Mouse (Mus musculus): ENCODE measurements around the gene Zswim3. TPM values are rescaled to one million over a fixed set of nuclear protein-coding genes. Genes with fewer than 3 reads are reported as not detected.

Gene Zswim3
- polyA plus RNA-seq, 1 experiment from 2014 or later = 7.3 TPM

- WGBS = 79% methylated on average over 7 of the region's 7 CpGs
- DNase-seq (ENCODE audit: low spot score) (no peak), ATAC-seq (replicated peaks; ENCODE audit: low FRiP score) (no peak)
- Histone ChIP-seq H3K36me3 (ENCODE audit: control insufficient read depth, insufficient read depth, low read length) (peaks cover 2% of the 10 kb centered on the region; the same call in 1 of the 2 replicates), H3K4me2 (peak overlapping the region; percentile 78), H3K27ac (ENCODE audit: low read depth, low read length) (no peak overlapping the region), H3K4me1 (replicated peaks; ENCODE audit: control insufficient read depth, insufficient read depth, low read length) (peaks cover 12% of the 10 kb centered on the region), H3K27me3 (replicated peaks; ENCODE audit: control insufficient read depth, insufficient read depth, low read length) (no peaks in the 10 kb centered on the region), H3K9me3 (ENCODE audit: control insufficient read depth, low read length) (no peaks in the 10 kb centered on the region), H3K9ac (ENCODE audit: low read depth, low read length) (0 out of 2 replicates have a peak overlapping the region, but pooled peaks have one; percentile 17), H3K4me3 (ENCODE audit: low read depth, low read length) (peak overlapping the region; percentile 90; the same call in 1 of the 2 replicates)
Observed at GRCm38 (mm10) chr2:164806614-164807013, 1.7 kb downstream of the Zswim3 start.

- no peak for ATAC-seq (replicated peaks; ENCODE audit: low FRiP score)
Observed at GRCm38 (mm10) chr2:164813557-164813956, 8.7 kb downstream of the Zswim3 start.

GRCm38 (mm10) chr2:164815348-164815747 lies 10.4 kb downstream of the Zswim3 start:
- Histone ChIP-seq H3K4me3 (ENCODE audit: low read depth, low read length) (no peak overlapping the region), H3K9me3 (ENCODE audit: control insufficient read depth, low read length) (no peaks in the 10 kb centered on the region), H3K4me1 (replicated peaks; ENCODE audit: control insufficient read depth, insufficient read depth, low read length) (peaks cover 6% of the 10 kb centered on the region; the same call in 1 of the 2 replicates), H3K27ac (ENCODE audit: low read depth, low read length) (0 out of 2 replicates have a peak overlapping the region, but pooled peaks have one; percentile 57), H3K4me2 (no peak overlapping the region), H3K9ac (ENCODE audit: low read depth, low read length) (no peak overlapping the region), H3K27me3 (replicated peaks; ENCODE audit: control insufficient read depth, insufficient read depth, low read length) (no peaks in the 10 kb centered on the region), H3K36me3 (ENCODE audit: control insufficient read depth, insufficient read depth, low read length) (0 out of 2 replicates have a peak, but pooled peaks cover 3% of the 10 kb centered on the region)
- WGBS = 70% methylated on average over 5 of the region's 5 CpGs
- DNase-seq (ENCODE audit: low spot score) = no peak
- peak; percentile 35; the same call in 1 of the 2 replicates for ATAC-seq (replicated peaks; ENCODE audit: low FRiP score)

More at GRCm38 (mm10) chr2:164813557-164813956, 8.7 kb downstream of the Zswim3 start:
- H3K27ac ChIP-seq (ENCODE audit: low read depth, low read length) = no peak overlapping the region
- no peak overlapping the region for H3K9ac ChIP-seq (ENCODE audit: low read depth, low read length)
- no peak overlapping the region for H3K4me2 ChIP-seq
- H3K4me1 ChIP-seq (replicated peaks; ENCODE audit: control insufficient read depth, insufficient read depth, low read length) = peaks cover 6% of the 10 kb centered on the region; the same call in 1 of the 2 replicates
- no peaks in the 10 kb centered on the region for H3K27me3 ChIP-seq (replicated peaks; ENCODE audit: control insufficient read depth, insufficient read depth, low read length)
- H3K36me3 ChIP-seq (ENCODE audit: control insufficient read depth, insufficient read depth, low read length) = peaks cover 4% of the 10 kb centered on the region; the same call in 1 of the 2 replicates
- no peak overlapping the region for H3K4me3 ChIP-seq (ENCODE audit: low read depth, low read length)
- 67% methylated on average over 2 of the region's 2 CpGs for WGBS
- no peak for DNase-seq (ENCODE audit: low spot score)
- H3K9me3 ChIP-seq (ENCODE audit: control insufficient read depth, low read length) = no peaks in the 10 kb centered on the region

- H3K4me1 ChIP-seq (replicated peaks; ENCODE audit: control insufficient read depth, insufficient read depth, low read length) = peaks cover 6% of the 10 kb centered on the region; the same call in 1 of the 2 replicates
- WGBS = 70% methylated on average over 8 of the region's 8 CpGs
- no peak overlapping the region for H3K4me3 ChIP-seq (ENCODE audit: low read depth, low read length)
- H3K27me3 ChIP-seq (replicated peaks; ENCODE audit: control insufficient read depth, insufficient read depth, low read length) = no peaks in the 10 kb centered on the region
- H3K36me3 ChIP-seq (ENCODE audit: control insufficient read depth, insufficient read depth, low read length) = 0 out of 2 replicates have a peak, but pooled peaks cover 3% of the 10 kb centered on the region
- no peak for DNase-seq (ENCODE audit: low spot score)
- 0 out of 2 replicates have a peak overlapping the region, but pooled peaks have one; percentile 57 for H3K27ac ChIP-seq (ENCODE audit: low read depth, low read length)
- no peak overlapping the region for H3K4me2 ChIP-seq
- no peaks in the 10 kb centered on the region for H3K9me3 ChIP-seq (ENCODE audit: control insufficient read depth, low read length)
- peak; percentile 74 for ATAC-seq (replicated peaks; ENCODE audit: low FRiP score)
- no peak overlapping the region for H3K9ac ChIP-seq (ENCODE audit: low read depth, low read length)
Observed at GRCm38 (mm10) chr2:164815821-164816220, 10.9 kb downstream of the Zswim3 start.

- H3K9ac ChIP-seq (ENCODE audit: low read depth, low read length) = no peak overlapping the region
- 80% methylated on average over 6 of the region's 6 CpGs for WGBS
- H3K4me1 ChIP-seq (replicated peaks; ENCODE audit: control insufficient read depth, insufficient read depth, low read length) = peaks cover 6% of the 10 kb centered on the region; the same call in 1 of the 2 replicates
- H3K4me3 ChIP-seq (ENCODE audit: low read depth, low read length) = no peak overlapping the region
- ATAC-seq (replicated peaks; ENCODE audit: low FRiP score) (no peak), DNase-seq (ENCODE audit: low spot score) (no peak)
- no peak overlapping the region for H3K4me2 ChIP-seq
- H3K9me3 ChIP-seq (ENCODE audit: control insufficient read depth, low read length) = no peaks in the 10 kb centered on the region
- H3K27ac ChIP-seq (ENCODE audit: low read depth, low read length) = no peak overlapping the region
- 0 out of 2 replicates have a peak, but pooled peaks cover 3% of the 10 kb centered on the region for H3K36me3 ChIP-seq (ENCODE audit: control insufficient read depth, insufficient read depth, low read length)
- H3K27me3 ChIP-seq (replicated peaks; ENCODE audit: control insufficient read depth, insufficient read depth, low read length) = no peaks in the 10 kb centered on the region
Observed at GRCm38 (mm10) chr2:164817206-164817605, 12.3 kb downstream of the Zswim3 start.

DNA sequence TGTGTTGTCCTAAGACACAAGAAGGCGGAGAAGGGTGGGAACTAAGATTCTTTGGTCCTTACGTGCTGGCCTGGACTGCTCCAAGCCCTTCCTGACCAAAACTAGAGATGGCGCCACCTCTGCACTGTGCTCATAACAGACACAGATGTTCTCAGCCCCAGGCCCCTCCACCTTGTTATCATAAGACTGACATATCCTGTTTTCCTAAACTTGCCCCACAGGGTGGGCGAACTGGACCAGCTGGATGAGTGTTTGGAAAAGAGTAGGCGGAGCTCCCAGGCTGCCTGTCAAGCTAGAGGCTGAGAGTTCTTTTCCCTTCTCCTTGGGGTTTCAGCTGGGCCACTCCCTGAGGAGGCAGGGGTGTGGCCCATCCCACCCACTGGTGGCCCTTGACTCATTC lies 12.8 kb downstream of the Zswim3 start:
- DNase-seq (ENCODE audit: low spot score) (no peak), ATAC-seq (replicated peaks; ENCODE audit: low FRiP score) (no peak)
- no peaks in the 10 kb centered on the region for H3K27me3 ChIP-seq (replicated peaks; ENCODE audit: control insufficient read depth, insufficient read depth, low read length)
- H3K4me3 ChIP-seq (ENCODE audit: low read depth, low read length) = no peak overlapping the region
- 0 out of 2 replicates have a peak overlapping the region, but pooled peaks have one; percentile 5 for H3K27ac ChIP-seq (ENCODE audit: low read depth, low read length)
- peaks cover 6% of the 10 kb centered on the region; the same call in 1 of the 2 replicates for H3K4me1 ChIP-seq (replicated peaks; ENCODE audit: control insufficient read depth, insufficient read depth, low read length)
- WGBS = 80% methylated on average over 5 of the region's 5 CpGs
- H3K9ac ChIP-seq (ENCODE audit: low read depth, low read length) = no peak overlapping the region
- H3K36me3 ChIP-seq (ENCODE audit: control insufficient read depth, insufficient read depth, low read length) = 0 out of 2 replicates have a peak, but pooled peaks cover 2% of the 10 kb centered on the region
- H3K4me2 ChIP-seq = no peak overlapping the region
- no peaks in the 10 kb centered on the region for H3K9me3 ChIP-seq (ENCODE audit: control insufficient read depth, low read length)

DNA sequence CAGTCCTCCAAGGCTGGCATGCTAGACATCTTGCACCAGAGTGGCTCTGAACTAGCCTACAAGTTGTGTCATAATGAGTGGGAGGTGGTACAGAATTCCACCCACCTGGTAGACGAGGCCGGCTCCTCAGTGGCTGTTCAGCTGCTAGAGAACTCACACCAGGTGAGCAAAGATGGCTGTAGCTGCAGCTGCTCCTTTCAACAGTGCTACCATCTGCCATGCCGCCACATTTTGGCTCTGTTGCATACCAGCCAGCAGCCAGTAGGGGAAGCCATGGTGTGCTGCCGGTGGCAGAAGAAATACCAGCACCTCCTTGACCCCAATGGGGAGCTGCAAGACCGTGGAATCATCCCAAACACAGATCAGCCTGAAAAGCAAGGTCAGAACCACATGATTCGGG lies 16.2 kb downstream of the Zswim3 start:
- WGBS = 87% methylated on average over 6 of the region's 6 CpGs
- H3K27me3 ChIP-seq (replicated peaks; ENCODE audit: control insufficient read depth, insufficient read depth, low read length) = no peaks in the 10 kb centered on the region
- no peak overlapping the region for H3K4me3 ChIP-seq (ENCODE audit: low read depth, low read length)
- H3K36me3 ChIP-seq (ENCODE audit: control insufficient read depth, insufficient read depth, low read length) = peaks cover 10% of the 10 kb centered on the region
- no peak overlapping the region for H3K4me2 ChIP-seq
- no peak for ATAC-seq (replicated peaks; ENCODE audit: low FRiP score)
- DNase-seq (ENCODE audit: low spot score) = no peak
- H3K9me3 ChIP-seq (ENCODE audit: control insufficient read depth, low read length) = no peaks in the 10 kb centered on the region
- no peak overlapping the region for H3K9ac ChIP-seq (ENCODE audit: low read depth, low read length)
- peaks cover 7% of the 10 kb centered on the region for H3K4me1 ChIP-seq (replicated peaks; ENCODE audit: control insufficient read depth, insufficient read depth, low read length)
- no peak overlapping the region for H3K27ac ChIP-seq (ENCODE audit: low read depth, low read length)

DNA sequence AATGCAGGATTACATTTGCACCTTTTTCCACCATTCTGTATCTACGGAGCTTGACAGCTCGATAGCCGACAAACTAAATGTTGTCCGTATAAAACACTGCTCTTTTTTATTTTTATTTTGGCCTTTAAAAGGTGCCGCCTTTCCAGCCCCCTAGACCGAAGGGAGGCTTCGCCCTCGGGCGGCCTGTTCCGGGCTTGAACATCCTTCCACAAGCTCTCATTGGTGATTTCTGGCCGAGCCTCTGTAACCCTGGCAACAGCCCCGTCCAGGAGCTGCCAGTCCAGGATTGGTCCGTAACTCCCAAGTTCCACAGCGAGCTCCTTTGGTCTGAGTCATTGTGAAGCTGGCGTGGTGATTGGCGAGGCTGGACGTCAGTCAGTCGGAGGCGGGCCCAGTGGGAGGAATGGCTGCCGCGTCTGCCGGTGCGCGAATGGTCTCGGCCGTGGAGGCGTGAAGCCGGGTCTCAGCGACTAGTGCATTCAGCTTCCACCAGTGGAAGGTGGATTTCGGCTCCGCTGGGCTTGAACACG lies 17.8 kb downstream of the Zswim3 start, which contains the start of gene Zswim1:
TSS of gene Zswim1 (plus strand) at position 51 of the 530 bp plus-strand sequence.
- H3K4me1 ChIP-seq (replicated peaks; ENCODE audit: control insufficient read depth, insufficient read depth, low read length) = peaks cover 8% of the 10 kb centered on the region
- peak within 1 kb of the TSS; percentile 75 for H3K9ac ChIP-seq (ENCODE audit: low read depth, low read length)
- H3K27me3 ChIP-seq (replicated peaks; ENCODE audit: control insufficient read depth, insufficient read depth, low read length) = no peaks in the 10 kb centered on the region
- H3K4me2 ChIP-seq = peak within 1 kb of the TSS; percentile 79
- peak within 1 kb of the TSS; percentile 57; the same call in 1 of the 2 replicates for H3K27ac ChIP-seq (ENCODE audit: low read depth, low read length)
- WGBS = 2% methylated on average over 32 of the region's 32 CpGs
- H3K9me3 ChIP-seq (ENCODE audit: control insufficient read depth, low read length) = no peaks in the 10 kb centered on the region
- ATAC-seq (replicated peaks; ENCODE audit: low FRiP score) (peak; percentile 99), DNase-seq (ENCODE audit: low spot score) (peak; percentile 99)
- peaks cover 16% of the 10 kb centered on the region for H3K36me3 ChIP-seq (ENCODE audit: control insufficient read depth, insufficient read depth, low read length)
- H3K4me3 ChIP-seq (ENCODE audit: low read depth, low read length) = peak within 1 kb of the TSS; percentile 77

All from liver, embryonic 11.5 days (tissue).